Mouse (Mus musculus) CH12.LX (cell line): ENCODE results near the gene Sbds. TPM values are rescaled to one million over a fixed set of nuclear protein-coding genes. Genes with fewer than 3 reads are reported as not detected.

Source experiments
- DNase-seq: peaks from one replicate; pipeline ENCODE4 v3.0.0-alpha.2; 2013; ENCODE audit errors: extremely low read depth
- H3K27ac ChIP-seq: 2 replicates; pipeline ENCODE4 v1.5.1; 2012; ENCODE audit warnings: low read depth, mild to moderate bottlenecking, control low read depth, moderate library complexity; ENCODE audit not compliant: insufficient read depth
- H3K27me3 ChIP-seq: replicated peaks from 2 replicates; pipeline ENCODE3; 2012; ENCODE audit warnings: inconsistent platforms
- H3K36me3 ChIP-seq, 2 experiments: replicated peaks in 1 of 2; 2 replicates each; pipeline versions ENCODE3 to v1.6.1; 2012; ENCODE audit warnings: inconsistent platforms in 1 of 2, low read length in 1 of 2, mild to moderate bottlenecking in 1 of 2, mixed read lengths in 1 of 2, moderate library complexity in 1 of 2; ENCODE audit not compliant: control insufficient read depth in 1 of 2, insufficient read depth in 1 of 2
- H3K4me1 ChIP-seq, 2 experiments: 2 replicates each; pipeline ENCODE4 v1.6.1; 2012; ENCODE audit warnings: inconsistent platforms in 1 of 2, moderate library complexity in 1 of 2; ENCODE audit not compliant: insufficient read depth in 2 of 2, control insufficient read depth in 1 of 2
- H3K4me2 ChIP-seq: 2 replicates; pipeline ENCODE4 v1.6.1; 2012; ENCODE audit warnings: low read depth, mild to moderate bottlenecking, control low read depth; ENCODE audit not compliant: poor library complexity, insufficient read depth, severe bottlenecking
- H3K4me3 ChIP-seq, 3 experiments: fragments of 150-350 bp in 1 of 3; sonication (generic) in 1 of 3; replicated peaks in 1 of 3; 2 replicates each; pipeline versions ENCODE3 to v1.5.1; 2011 to 2012; ENCODE audit warnings: low read depth in 2 of 3, low read length in 2 of 3, mild to moderate bottlenecking in 2 of 3, moderate library complexity in 2 of 3, control low read depth in 1 of 3, improper control_type of control experiment in 1 of 3, inconsistent platforms in 1 of 3, mixed read lengths in 1 of 3; ENCODE audit not compliant: poor library complexity in 1 of 3
- H3K79me2 ChIP-seq: replicated peaks from 2 replicates; pipeline ENCODE4 v1.6.1; 2012; ENCODE audit warnings: mild to moderate bottlenecking, moderate library complexity; ENCODE audit not compliant: control insufficient read depth, poor library complexity, insufficient read depth, severe bottlenecking; ENCODE audit errors: extremely low read depth
- H3K9ac ChIP-seq: 2 replicates; pipeline ENCODE4 v1.6.1; 2012; ENCODE audit warnings: low read depth, mild to moderate bottlenecking, control low read depth, moderate library complexity; ENCODE audit not compliant: insufficient read depth
- H3K9me3 ChIP-seq: replicated peaks from 2 replicates; pipeline ENCODE3; 2012; ENCODE audit warnings: low read length, inconsistent platforms, mixed read lengths
- BHLHE40 ChIP-seq: IDR thresholded peaks from 2 replicates; pipeline ENCODE4 v1.6.1; 2011; ENCODE audit warnings: mild to moderate bottlenecking, low read depth, low read length, improper control_type of control experiment
- CHD2 ChIP-seq: IDR thresholded peaks from 2 replicates; pipeline ENCODE4 v1.6.1; 2011; ENCODE audit warnings: low read length, improper control_type of control experiment
- E2F4 ChIP-seq: IDR thresholded peaks from 2 replicates; pipeline ENCODE4 v1.6.1; 2011; ENCODE audit warnings: low read depth, low read length, improper control_type of control experiment; ENCODE audit not compliant: insufficient replicate concordance
- ELF1 ChIP-seq: IDR thresholded peaks from 2 replicates; pipeline ENCODE4 v1.6.1; 2014; ENCODE audit warnings: low read depth, mild to moderate bottlenecking, inconsistent platforms, low read length, improper control_type of control experiment
- IRF4 ChIP-seq: IDR thresholded peaks from 2 replicates; pipeline ENCODE4 v1.6.1; 2014; ENCODE audit warnings: low read depth, mild to moderate bottlenecking, inconsistent platforms, low read length, improper control_type of control experiment
- JUN ChIP-seq: IDR thresholded peaks from 2 replicates; pipeline ENCODE4 v1.6.1; 2011; ENCODE audit warnings: low read depth, mild to moderate bottlenecking, low read length, improper control_type of control experiment, moderate library complexity; ENCODE audit not compliant: insufficient read depth
- JUND ChIP-seq: conservative IDR thresholded peaks from 2 replicates; pipeline ENCODE4 v1.6.1; 2011; ENCODE audit warnings: low read depth, low read length, improper control_type of control experiment
- KAT2A ChIP-seq: IDR thresholded peaks from 2 replicates; pipeline ENCODE4 v1.6.1; 2012; ENCODE audit warnings: low read length, improper control_type of control experiment, inconsistent platforms; ENCODE audit not compliant: insufficient replicate concordance
- MAFK ChIP-seq: IDR thresholded peaks from 2 replicates; pipeline ENCODE4 v1.6.1; 2011; ENCODE audit warnings: low read length, improper control_type of control experiment; ENCODE audit not compliant: insufficient replicate concordance
- MAZ ChIP-seq: IDR thresholded peaks from 2 replicates; pipeline ENCODE4 v1.6.1; 2012; ENCODE audit warnings: low read depth, mild to moderate bottlenecking, inconsistent platforms, low read length, improper control_type of control experiment, moderate library complexity
- MEF2A ChIP-seq: IDR thresholded peaks from 2 replicates; pipeline ENCODE4 v1.6.1; 2014; ENCODE audit warnings: low read depth, mild to moderate bottlenecking, inconsistent platforms, low read length, improper control_type of control experiment, borderline replicate concordance
- MXI1 ChIP-seq: IDR thresholded peaks from 2 replicates; pipeline ENCODE4 v1.6.1; 2011; ENCODE audit warnings: mild to moderate bottlenecking, low read depth, low read length, improper control_type of control experiment
- MYC ChIP-seq: IDR thresholded peaks from 2 replicates; pipeline ENCODE4 v1.6.1; 2011; ENCODE audit warnings: low read depth, mild to moderate bottlenecking, improper control_type of control experiment, low read length
- NELFE ChIP-seq: IDR thresholded peaks from 2 replicates; pipeline ENCODE4 v1.6.1; 2011; ENCODE audit warnings: low read depth, low read length, improper control_type of control experiment
- NRF1 ChIP-seq: IDR thresholded peaks from 2 replicates; pipeline ENCODE4 v1.6.1; 2014; ENCODE audit warnings: low read depth, mild to moderate bottlenecking, inconsistent platforms, low read length, improper control_type of control experiment, moderate library complexity
- PAX5 ChIP-seq: IDR thresholded peaks from 2 replicates; pipeline ENCODE4 v1.6.1; 2012; ENCODE audit warnings: low read length, inconsistent platforms, mixed read lengths
- RCOR1 ChIP-seq: conservative IDR thresholded peaks from 2 replicates; pipeline ENCODE4 v1.6.1; 2012; ENCODE audit warnings: low read depth, mild to moderate bottlenecking, inconsistent platforms, low read length, improper control_type of control experiment
- SIN3A ChIP-seq: IDR thresholded peaks from 2 replicates; pipeline ENCODE4 v1.6.1; 2012; ENCODE audit warnings: low read length, improper control_type of control experiment, inconsistent platforms
- TBP ChIP-seq: conservative IDR thresholded peaks from 2 replicates; pipeline ENCODE4 v1.6.1; 2011; ENCODE audit warnings: low read depth, low read length, improper control_type of control experiment
- TCF12 ChIP-seq: IDR thresholded peaks from 2 replicates; pipeline ENCODE4 v1.6.1; 2014; ENCODE audit warnings: low read depth, mild to moderate bottlenecking, inconsistent platforms, low read length, improper control_type of control experiment
- UBTF ChIP-seq: IDR thresholded peaks from 2 replicates; pipeline ENCODE4 v1.6.1; 2012; ENCODE audit warnings: low read depth, mild to moderate bottlenecking, inconsistent platforms, low read length, improper control_type of control experiment, moderate library complexity
- USF1 ChIP-seq: IDR thresholded peaks from 2 replicates; pipeline ENCODE4 v1.6.1; 2014; ENCODE audit warnings: low read depth, mild to moderate bottlenecking, inconsistent platforms, low read length, improper control_type of control experiment
- ZC3H11A ChIP-seq: IDR thresholded peaks from 2 replicates; pipeline ENCODE4 v1.6.1; 2012; ENCODE audit warnings: low read depth, mild to moderate bottlenecking, inconsistent platforms, low read length, improper control_type of control experiment
- ZMIZ1 ChIP-seq: IDR thresholded peaks from 2 replicates; pipeline ENCODE4 v1.6.1; 2012; ENCODE audit warnings: low read depth, mild to moderate bottlenecking, inconsistent platforms, low read length, improper control_type of control experiment
- dilution Hi-C: fragments of 300-500 bp; cut with MboI; formaldehyde crosslinking; loops from 2 replicates; pipeline ENCODE4 v1.14.3; 2020; ENCODE audit warnings: low sequenced_read_pairs; ENCODE audit not compliant: extremely low pct_unique_long_range_greater_than_20kb, extremely low pct_ligation_motif_present
- in situ Hi-C: fragments of 300-500 bp; cut with MboI; formaldehyde crosslinking; loops from 3 replicates; pipeline ENCODE4 v1.14.3; 2019; ENCODE audit warnings: low sequenced_read_pairs, low pct_ligation_motif_present, low pct_unique_long_range_greater_than_20kb, mixed read lengths
- polyA plus RNA-seq: library from polyadenylated mRNA; unstranded; fragments of >175 nt; gene quantifications from 2 replicates; pipeline ENCODE4 v1.2.1, GENCODE M21; 2012; ENCODE audit warnings: low read depth; ENCODE audit not compliant: insufficient read length
- total RNA-seq, 2 experiments: library from RNA; depleted of rRNA; stranded (reverse); fragments of 300-350 nt in 1 of 2; fragments of >200 nt in 1 of 2; gene quantifications; 2 replicates each; pipeline ENCODE4 v1.2.3; 2012 to 2014

Gene Sbds
- total and polyA plus RNA-seq, 3 experiments, result 37.0 to 81.2 (median 43.9) TPM

DNA sequence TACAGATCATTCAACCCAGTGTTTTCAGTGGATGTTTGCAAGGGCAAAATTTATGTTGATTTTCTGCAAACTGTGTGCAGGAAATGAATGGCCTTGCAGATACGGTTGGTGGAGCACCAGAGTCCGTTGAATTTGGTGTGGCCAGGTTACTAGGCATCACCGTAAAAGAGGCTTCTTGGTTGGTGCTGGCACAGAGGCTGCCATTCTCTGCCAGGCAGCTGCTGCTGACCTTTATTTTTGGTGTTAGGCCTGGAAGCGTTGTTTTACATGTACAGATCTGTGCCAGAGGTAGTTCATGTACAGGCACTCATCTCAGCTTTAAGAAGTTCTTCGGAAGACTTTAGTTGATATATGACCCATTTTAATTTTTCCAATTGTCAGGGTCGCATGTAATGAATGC is 48.3 kb upstream of the Sbds start:
- Histone ChIP-seq H3K79me2 (no peaks in the 10 kb centered on the region; the same call in 1 of the 2 replicates), H3K4me1 (peaks cover 0 to 2% of the 10 kb centered on the region in 2 experiments; a peak in 1 of 4 replicates), H3K9me3 (no peaks in the 10 kb centered on the region), H3K4me3 (no peak overlapping the region), H3K27me3 (no peaks in the 10 kb centered on the region), H3K27ac (no peak overlapping the region), H3K9ac (no peak overlapping the region), H3K4me2 (no peak overlapping the region), H3K36me3 (peaks cover 51 to 86% of the 10 kb centered on the region in 2 experiments)
- TF ChIP-seq PAX5, result no peak
- TF ChIP-seq MAZ, result no peak
- TF ChIP-seq MAFK, result no peak
- no peak for TF ChIP-seq E2F4
- no peak for TF ChIP-seq BHLHE40
- no peak for TF ChIP-seq NRF1
- TF ChIP-seq ZMIZ1, result no peak
- TF ChIP-seq TCF12, result no peak
- dilution Hi-C loops, result no loop called here
- in situ Hi-C loops, result no loop called here
- DNase-seq, result no peak

DNA sequence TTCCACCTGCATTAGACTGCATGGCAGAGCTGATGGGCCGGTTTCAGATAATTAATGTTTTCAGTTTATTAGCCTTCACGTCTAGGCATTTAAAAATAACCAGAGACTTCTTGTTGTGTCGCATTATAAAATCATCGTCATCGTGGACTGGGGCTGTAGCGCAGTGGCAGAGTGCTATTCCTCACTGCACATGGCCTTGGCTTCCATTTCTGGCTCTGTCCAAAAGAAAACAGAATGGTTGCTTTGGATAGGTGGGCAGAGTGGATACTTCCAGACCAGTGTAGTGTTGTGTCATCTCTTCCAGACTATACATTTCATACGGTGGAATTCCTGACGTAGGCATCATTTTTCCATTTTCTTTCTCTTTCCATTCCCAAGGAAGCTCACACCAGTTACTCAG is 44.2 kb upstream of the Sbds start:
- Histone ChIP-seq H3K9ac (no peak overlapping the region), H3K79me2 (no peaks in the 10 kb centered on the region), H3K4me1 (no peaks in the 10 kb centered on the region), H3K36me3 (peaks cover 52 to 91% of the 10 kb centered on the region in 2 experiments), H3K27me3 (no peaks in the 10 kb centered on the region), H3K27ac (no peak overlapping the region), H3K9me3 (no peaks in the 10 kb centered on the region), H3K4me3 (no peak overlapping the region), H3K4me2 (no peak overlapping the region)
- TF ChIP-seq JUND (no peak), MAFK (no peak), UBTF (no peak), ZC3H11A (no peak), CHD2 (no peak), KAT2A (no peak), MXI1 (no peak), USF1 (no peak), TBP (no peak), PAX5 (no peak), ELF1 (no peak), IRF4 (no peak), RCOR1 (no peak), NELFE (no peak), MAZ (no peak), MEF2A (no peak), MYC (no peak), ZMIZ1 (no peak), SIN3A (no peak), JUN (no peak)
- dilution Hi-C loops (no loop called here), in situ Hi-C loops (no loop called here)
- DNase-seq, result no peak
